Mouse (Mus musculus) neural tube, embryonic 11.5 days (tissue): ENCODE measurements around the gene Bmt2. TPM values are rescaled to one million over a fixed set of nuclear protein-coding genes. Genes with fewer than 3 reads are reported as not detected.
A peak's percentile ranks its signal among the peaks of the same experiment; 100 is the strongest.

Source experiments
- ATAC-seq: fragments of 200-750 bp; cut with Nextera tagmentation; 2 replicates; pipeline ENCODE4 v1.8.0; 2017; ENCODE audit warnings: moderate number of reproducible peaks, mild to moderate bottlenecking, moderate TSS enrichment, moderate library complexity; ENCODE audit not compliant: insufficient read depth, low FRiP score, low TSS enrichment
- DNase-seq: peaks from one replicate; pipeline ENCODE4 v3.0.0-alpha.2; 2015; ENCODE audit warnings: low spot score
- H3K27ac ChIP-seq: fragments of 300-500 bp; sonication (generic); 2 replicates; pipeline ENCODE4 v1.5.1; 2014; ENCODE audit warnings: low read depth, mild to moderate bottlenecking, low read length
- H3K27me3 ChIP-seq: fragments of 300-500 bp; sonication (generic); 2 replicates; pipeline ENCODE4 v1.6.1; 2014; ENCODE audit warnings: mild to moderate bottlenecking, low read length, mixed read lengths; ENCODE audit not compliant: control insufficient read depth, insufficient read depth
- H3K36me3 ChIP-seq: fragments of 300-500 bp; sonication (generic); 2 replicates; pipeline ENCODE4 v1.6.1; 2014; ENCODE audit warnings: mild to moderate bottlenecking, low read length, moderate library complexity, mixed read lengths; ENCODE audit not compliant: control insufficient read depth, insufficient read depth
- H3K4me1 ChIP-seq: fragments of 300-500 bp; sonication (generic); 2 replicates; pipeline ENCODE4 v1.6.1; 2014; ENCODE audit warnings: low read length, mixed read lengths; ENCODE audit not compliant: control insufficient read depth, insufficient read depth
- H3K4me2 ChIP-seq: fragments of 300-500 bp; sonication (generic); 2 replicates; pipeline ENCODE4 v1.6.1; 2014; ENCODE audit warnings: low read depth, mild to moderate bottlenecking, moderate library complexity
- H3K4me3 ChIP-seq: fragments of 300-500 bp; sonication (generic); 2 replicates; pipeline ENCODE4 v1.5.1; 2014; ENCODE audit warnings: low read depth, low read length
- H3K9ac ChIP-seq: fragments of 300-500 bp; sonication (generic); 2 replicates; pipeline ENCODE4 v1.6.1; 2014; ENCODE audit warnings: mild to moderate bottlenecking, low read length
- H3K9me3 ChIP-seq: fragments of 300-500 bp; sonication (generic); 2 replicates; pipeline ENCODE4 v1.6.1; 2016; ENCODE audit warnings: low read length; ENCODE audit not compliant: control insufficient read depth
- WGBS: fragments of 180-500 bp; shearing (Covaris S2); extraction: QIAGEN DNeasy Blood & Tissue Kit; methylation state at CpG from one replicate; pipeline ENCODE4 v1.1.7; 2014; 5-methylcytosine and 5-hydroxymethylcytosine counted together
- polyA plus RNA-seq: library from polyadenylated mRNA; unstranded; fragments of >200 nt; fragmentation: Nextera tagmentation; extraction: Ambion mirVana; gene quantifications from 2 replicates; pipeline ENCODE4 v1.2.1, GENCODE M21; 2014

The Bmt2 gene
- polyA plus RNA-seq, 1 experiment from 2014 or later, result 22.7 TPM

- ATAC-seq, result no peak
- Histone ChIP-seq H3K9ac (peak overlapping the region; percentile 39; the same call in 1 of the 2 replicates), H3K9me3 (no peaks in the 10 kb centered on the region), H3K27me3 (no peaks in the 10 kb centered on the region), H3K4me2 (peak overlapping the region; percentile 44), H3K36me3 (no peaks in the 10 kb centered on the region), H3K4me1 (0 out of 2 replicates have a peak, but pooled peaks cover 2% of the 10 kb centered on the region), H3K4me3 (peak overlapping the region; percentile 71), H3K27ac (no peak overlapping the region)
- DNase-seq, result no peak
- 19% methylated on average over 5 of the region's 5 CpGs for WGBS
Observed at GRCm38 (mm10) chr6:13678349-13678748, 583 bp upstream of the Bmt2 start.

GRCm38 (mm10) chr6:13677141-13677761 is 515 bp downstream of the Bmt2 start:
- Histone ChIP-seq H3K4me1 (0 out of 2 replicates have a peak, but pooled peaks cover 2% of the 10 kb centered on the region), H3K4me3 (peak overlapping the region; percentile 71), H3K9me3 (no peaks in the 10 kb centered on the region), H3K9ac (peak overlapping the region; percentile 65), H3K36me3 (no peaks in the 10 kb centered on the region), H3K27me3 (no peaks in the 10 kb centered on the region), H3K4me2 (peak overlapping the region; percentile 82), H3K27ac (peak overlapping the region; percentile 74)
- under 1% methylated on average over 39 of the region's 43 CpGs for WGBS
- peak; percentile 75 for DNase-seq
- ATAC-seq, result peak; percentile 80

- peak overlapping the region; percentile 82 for H3K4me2 ChIP-seq
- H3K4me3 ChIP-seq, result no peak overlapping the region
- H3K27ac ChIP-seq, result no peak overlapping the region
- DNase-seq (no peak), ATAC-seq (no peak)
- H3K36me3 ChIP-seq, result no peaks in the 10 kb centered on the region
- no peaks in the 10 kb centered on the region for H3K9me3 ChIP-seq
- no peak overlapping the region for H3K9ac ChIP-seq
- 0 out of 2 replicates have a peak, but pooled peaks cover 2% of the 10 kb centered on the region for H3K4me1 ChIP-seq
- no peaks in the 10 kb centered on the region for H3K27me3 ChIP-seq
Observed at GRCm38 (mm10) chr6:13676196-13676595, 1.6 kb downstream of the Bmt2 start.

DNA sequence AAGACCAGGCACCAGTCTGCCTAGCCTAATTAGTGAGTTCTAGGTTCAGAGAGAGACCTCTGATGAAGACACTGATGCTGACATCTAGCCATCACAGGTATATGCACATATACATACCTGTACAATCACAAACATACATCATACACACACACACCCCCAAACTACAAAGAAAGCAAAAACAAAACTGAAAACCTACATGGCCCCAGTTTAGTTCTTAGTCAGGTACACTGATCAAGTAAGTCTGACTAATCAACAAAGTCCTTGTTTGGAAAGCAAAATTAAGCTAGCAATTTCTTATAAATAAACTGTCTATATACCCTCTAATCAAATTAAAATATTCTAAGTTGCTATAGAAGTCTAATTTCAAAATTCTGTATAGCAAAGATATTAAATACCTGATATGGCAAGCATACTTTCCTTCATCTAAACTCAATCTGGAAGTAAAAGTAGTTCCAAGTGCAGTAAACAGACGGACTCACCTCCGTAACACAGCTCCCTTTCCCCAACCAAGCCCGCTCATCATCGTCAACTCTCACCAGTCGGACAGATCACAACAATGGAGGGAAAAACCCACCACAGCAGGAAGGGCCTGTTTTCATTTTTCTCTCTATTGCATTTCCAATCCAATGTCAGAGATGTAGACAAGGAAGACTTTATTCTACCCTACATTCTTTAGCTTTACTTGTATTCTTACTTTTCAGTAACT is 3.0 kb downstream of the Bmt2 start:
- no peak overlapping the region for H3K4me2 ChIP-seq
- no peak overlapping the region for H3K9ac ChIP-seq
- no peaks in the 10 kb centered on the region for H3K36me3 ChIP-seq
- H3K9me3 ChIP-seq, result no peaks in the 10 kb centered on the region
- H3K4me3 ChIP-seq, result no peak overlapping the region
- H3K27me3 ChIP-seq, result no peaks in the 10 kb centered on the region
- DNase-seq (no peak), ATAC-seq (no peak)
- WGBS, result 82% methylated on average over 5 of the region's 5 CpGs
- no peak overlapping the region for H3K27ac ChIP-seq
- 0 out of 2 replicates have a peak, but pooled peaks cover 2% of the 10 kb centered on the region for H3K4me1 ChIP-seq

GRCm38 (mm10) chr6:13665646-13666045 is 12.1 kb downstream of the Bmt2 start:
- Histone ChIP-seq H3K4me3 (no peak overlapping the region), H3K36me3 (no peaks in the 10 kb centered on the region), H3K9me3 (no peaks in the 10 kb centered on the region), H3K4me1 (no peaks in the 10 kb centered on the region), H3K9ac (no peak overlapping the region), H3K27ac (no peak overlapping the region), H3K4me2 (no peak overlapping the region), H3K27me3 (no peaks in the 10 kb centered on the region)
- ATAC-seq (no peak), DNase-seq (no peak)
- WGBS, result 91% methylated on average over 7 of the region's 7 CpGs

DNA sequence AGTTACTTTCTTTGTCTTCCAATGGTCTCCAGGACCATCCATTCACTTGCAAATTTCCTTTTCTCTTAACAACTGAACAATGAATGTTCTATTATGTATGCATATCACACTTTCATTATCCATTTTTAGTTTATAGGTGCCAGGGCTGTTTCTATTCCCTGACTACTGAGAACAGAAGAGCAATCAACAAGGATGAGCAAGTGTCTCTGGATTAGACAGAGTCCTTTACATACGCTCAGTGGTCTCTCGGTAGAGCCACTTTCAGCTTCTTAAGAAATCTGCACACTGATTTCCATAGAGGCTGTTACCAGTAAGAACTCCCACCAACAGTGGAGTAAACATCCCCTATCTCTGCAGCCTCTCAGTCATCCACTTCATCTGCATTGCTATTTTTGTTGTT is 19.8 kb downstream of the Bmt2 start:
- Histone ChIP-seq H3K4me3 (no peak overlapping the region), H3K36me3 (no peaks in the 10 kb centered on the region), H3K9me3 (no peaks in the 10 kb centered on the region), H3K4me2 (no peak overlapping the region), H3K9ac (no peak overlapping the region), H3K27me3 (no peaks in the 10 kb centered on the region), H3K27ac (no peak overlapping the region), H3K4me1 (no peaks in the 10 kb centered on the region)
- 71% methylated on average over 2 of the region's 2 CpGs for WGBS
- ATAC-seq (no peak), DNase-seq (no peak)

GRCm38 (mm10) chr6:13654081-13654480 is 23.7 kb downstream of the Bmt2 start:
- no peaks in the 10 kb centered on the region for H3K4me1 ChIP-seq
- H3K9me3 ChIP-seq, result no peaks in the 10 kb centered on the region
- ATAC-seq (no peak), DNase-seq (no peak)
- H3K4me2 ChIP-seq, result no peak overlapping the region
- H3K27me3 ChIP-seq, result no peaks in the 10 kb centered on the region
- H3K36me3 ChIP-seq, result peaks cover 3% of the 10 kb centered on the region; the same call in 1 of the 2 replicates
- H3K27ac ChIP-seq, result no peak overlapping the region
- H3K9ac ChIP-seq, result no peak overlapping the region
- H3K4me3 ChIP-seq, result no peak overlapping the region

DNA sequence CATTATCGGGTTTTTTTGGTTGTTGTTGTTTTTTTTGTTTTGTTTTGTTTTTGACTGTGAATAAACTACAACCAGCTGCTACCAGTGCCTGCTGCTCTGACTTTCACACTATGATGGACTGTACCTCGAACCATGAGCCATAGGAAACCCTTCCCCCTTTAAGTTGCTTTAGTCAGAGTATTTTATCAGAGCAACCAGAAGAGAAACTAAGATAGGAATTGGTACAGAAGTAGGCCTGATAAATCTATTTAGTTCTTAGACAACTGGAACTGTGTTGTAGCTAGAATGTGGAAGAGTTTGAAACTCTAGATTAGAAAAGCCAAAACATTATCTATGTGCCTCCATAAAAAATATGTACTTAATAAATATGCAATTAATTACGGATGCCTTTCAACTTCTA is 25.5 kb downstream of the Bmt2 start:
- Histone ChIP-seq H3K27ac (no peak overlapping the region), H3K9ac (no peak overlapping the region), H3K4me1 (no peaks in the 10 kb centered on the region), H3K9me3 (no peaks in the 10 kb centered on the region), H3K36me3 (peaks cover 5% of the 10 kb centered on the region; the same call in 1 of the 2 replicates), H3K4me3 (no peak overlapping the region), H3K4me2 (no peak overlapping the region), H3K27me3 (no peaks in the 10 kb centered on the region)
- ATAC-seq, result no peak
- no peak for DNase-seq
- 95% methylated on average over 3 of the region's 3 CpGs for WGBS

- DNase-seq (no peak), ATAC-seq (no peak)
- Histone ChIP-seq H3K4me2 (no peak overlapping the region), H3K4me1 (no peaks in the 10 kb centered on the region), H3K4me3 (no peak overlapping the region), H3K27ac (no peak overlapping the region), H3K9me3 (no peaks in the 10 kb centered on the region), H3K9ac (no peak overlapping the region), H3K36me3 (peaks cover 5% of the 10 kb centered on the region; the same call in 1 of the 2 replicates), H3K27me3 (no peaks in the 10 kb centered on the region)
- 94% methylated on average over 3 of the region's 3 CpGs for whole genome bisulfite sequencing
Observed at GRCm38 (mm10) chr6:13650854-13651253, 26.9 kb downstream of the Bmt2 start.
